Mouse (Mus musculus): ENCODE measurements around the gene Slf2. TPM values are rescaled to one million over a fixed set of nuclear protein-coding genes. Genes with fewer than 3 reads are reported as not detected.

Slf2 gene
- polyA plus RNA-seq, 1 experiment: 6.6 TPM

DNA sequence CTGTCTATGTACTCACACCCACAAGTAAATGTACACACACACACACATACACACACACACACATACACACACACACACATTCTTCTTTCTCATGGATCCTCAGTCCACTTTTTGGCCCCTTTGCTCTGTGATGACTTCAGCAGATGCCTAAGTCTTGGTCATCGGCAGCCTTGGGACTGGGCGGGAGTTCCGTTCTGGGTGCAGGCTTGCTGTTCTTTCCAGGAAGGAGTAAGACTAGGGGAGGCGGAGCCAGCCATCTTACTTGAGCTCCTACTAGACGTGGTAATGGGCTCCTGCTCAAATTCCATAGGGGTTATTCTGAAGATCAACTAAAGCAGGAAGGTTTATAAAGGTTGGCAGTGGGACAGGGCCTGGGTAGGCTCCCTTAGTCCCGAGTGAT is 89.4 kb downstream of the Slf2 start:
- Histone ChIP-seq H3K4me2 (ENCODE audit: low read depth) (peak overlapping the region; percentile 78), H3K27me3 (ENCODE audit: control insufficient read depth, insufficient read depth, insufficient read length) (no peaks in the 10 kb centered on the region), H3ac (ENCODE audit: control insufficient read depth, insufficient read length) (no peak overlapping the region), H3K4me3 (no peak overlapping the region), H3K79me2 (ENCODE audit: control insufficient read depth, insufficient read depth) (peaks cover 55% of the 10 kb centered on the region), H3K36me3 (ENCODE audit: control insufficient read depth, insufficient read depth) (no peaks in the 10 kb centered on the region)
- no peak for TF ChIP-seq SRF (IDR thresholded peaks at IDR 0.05; ENCODE audit: control insufficient read depth, insufficient read length, low read depth)
- no peak for TF ChIP-seq REST (IDR thresholded peaks at IDR 0.05; ENCODE audit: insufficient read depth, insufficient read length)
- no peak for TF ChIP-seq CEBPB (IDR thresholded peaks at IDR 0.05; ENCODE audit: insufficient read depth, poor library complexity, severe bottlenecking)
- TF ChIP-seq TCF12 (IDR thresholded peaks at IDR 0.05; ENCODE audit: insufficient read depth, poor library complexity, severe bottlenecking): no peak
- no peak for TF ChIP-seq MYOD1 (IDR thresholded peaks at IDR 0.05; ENCODE audit: control insufficient read depth in 1 of 3, insufficient read length in 2 of 3, low read depth in 2 of 3)
- no peak for TF ChIP-seq POLR2A (IDR thresholded peaks at IDR 0.05; ENCODE audit: insufficient read length, low read depth)
- no peak for TF ChIP-seq MAX (IDR thresholded peaks at IDR 0.05; ENCODE audit: low read depth)
- TF ChIP-seq USF1 (IDR thresholded peaks at IDR 0.05; ENCODE audit: low read depth): no peak
- TF ChIP-seq POLR2AphosphoS2 (IDR thresholded peaks at IDR 0.05; ENCODE audit: insufficient read length, low read depth): no peak
- no peak for TF ChIP-seq TCF3 (IDR thresholded peaks at IDR 0.05; ENCODE audit: insufficient read length, low read depth)
- TF ChIP-seq MYOG (IDR thresholded peaks at IDR 0.05; ENCODE audit: control insufficient read depth in 1 of 3, insufficient read depth in 1 of 3, insufficient read length in 2 of 3, low read depth in 2 of 3): no peak
- no peak for TF ChIP-seq E2F4 (IDR thresholded peaks at IDR 0.05; ENCODE audit: insufficient read depth)

DNA sequence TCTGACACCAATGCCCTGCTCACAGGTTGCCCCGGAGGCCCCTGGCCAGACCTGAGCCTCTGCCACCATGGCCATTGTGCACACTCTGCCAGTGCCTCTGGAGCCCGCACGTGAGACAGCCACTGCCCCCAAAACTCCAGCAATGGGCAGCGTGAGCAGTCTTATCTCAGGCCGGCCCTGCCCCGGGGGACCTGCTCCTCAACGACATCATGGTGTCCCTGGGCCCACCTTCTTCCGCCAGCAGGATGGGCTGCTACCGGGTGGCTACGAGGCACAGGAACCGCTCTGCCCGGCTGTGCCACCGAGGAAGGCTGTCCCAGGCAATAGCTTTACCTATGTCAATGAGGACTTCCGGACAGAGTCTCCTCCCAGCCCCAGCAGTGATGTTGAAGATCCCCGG is 90.4 kb downstream of the Slf2 start:
- H3K27me3 ChIP-seq (ENCODE audit: control insufficient read depth, insufficient read depth, insufficient read length): no peaks in the 10 kb centered on the region
- H3K36me3 ChIP-seq (ENCODE audit: control insufficient read depth, insufficient read depth): no peaks in the 10 kb centered on the region
- no peak overlapping the region for H3K4me3 ChIP-seq
- peak overlapping the region; percentile 78 for H3K4me2 ChIP-seq (ENCODE audit: low read depth)
- H3ac ChIP-seq (ENCODE audit: control insufficient read depth, insufficient read length): no peak overlapping the region
- TF ChIP-seq POLR2A (IDR thresholded peaks at IDR 0.05; ENCODE audit: insufficient read length, low read depth): peak; percentile 12
- TF ChIP-seq POLR2AphosphoS2 (IDR thresholded peaks at IDR 0.05; ENCODE audit: insufficient read length, low read depth): peak; percentile 60
- no peak for TF ChIP-seq TCF3 (IDR thresholded peaks at IDR 0.05; ENCODE audit: insufficient read length, low read depth)
- H3K79me2 ChIP-seq (ENCODE audit: control insufficient read depth, insufficient read depth): peaks cover 48% of the 10 kb centered on the region

DNA sequence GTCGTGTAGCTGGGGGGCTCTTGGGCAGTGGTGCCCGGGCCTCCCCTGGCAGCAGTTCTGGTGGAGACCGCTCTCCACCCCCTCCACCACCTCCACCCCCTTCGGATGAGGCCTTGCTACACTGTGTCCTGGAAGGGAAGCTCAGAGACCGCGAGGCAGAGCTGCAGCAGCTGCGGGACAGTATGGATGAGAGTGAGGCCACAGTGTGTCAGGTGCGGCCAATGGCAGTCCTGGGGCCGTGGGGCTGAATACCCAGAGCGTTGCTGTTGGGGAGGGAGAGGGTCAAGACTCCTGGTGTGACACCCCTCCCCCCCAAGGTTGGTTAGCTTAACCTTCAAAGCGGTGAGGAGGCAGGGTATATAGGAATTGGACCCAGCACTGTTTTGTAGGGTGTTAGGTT is 93.0 kb downstream of the Slf2 start:
- Histone ChIP-seq H3K4me2 (ENCODE audit: low read depth) (no peak overlapping the region), H3K27me3 (ENCODE audit: control insufficient read depth, insufficient read depth, insufficient read length) (no peaks in the 10 kb centered on the region), H3ac (ENCODE audit: control insufficient read depth, insufficient read length) (no peak overlapping the region), H3K36me3 (ENCODE audit: control insufficient read depth, insufficient read depth) (peaks cover 5% of the 10 kb centered on the region), H3K4me3 (no peak overlapping the region), H3K79me2 (ENCODE audit: control insufficient read depth, insufficient read depth) (peaks cover 38% of the 10 kb centered on the region)
- TF ChIP-seq POLR2A (IDR thresholded peaks at IDR 0.05; ENCODE audit: insufficient read length, low read depth): no peak
- peak; percentile 78 for TF ChIP-seq POLR2AphosphoS2 (IDR thresholded peaks at IDR 0.05; ENCODE audit: insufficient read length, low read depth)

DNA sequence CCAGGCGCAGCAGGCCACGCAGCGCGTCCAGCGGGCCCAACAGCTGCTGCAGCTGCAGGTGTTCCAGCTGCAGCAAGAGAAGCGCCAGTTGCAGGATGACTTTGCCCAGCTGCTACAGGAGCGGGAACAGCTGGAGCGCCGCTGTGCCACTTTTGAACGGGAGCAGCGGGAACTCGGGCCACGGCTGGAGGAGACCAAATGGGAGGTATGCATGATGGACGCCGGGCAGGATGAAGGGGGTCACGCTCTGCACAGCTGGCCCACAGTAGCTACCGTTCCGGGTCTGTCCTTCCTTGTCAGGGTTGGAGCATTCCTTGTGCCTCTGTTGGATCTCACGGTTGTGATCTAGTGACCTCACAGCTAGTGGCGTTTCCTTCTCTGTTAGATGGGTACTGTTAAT is 93.8 kb downstream of the Slf2 start:
- peaks cover 30% of the 10 kb centered on the region for H3K79me2 ChIP-seq (ENCODE audit: control insufficient read depth, insufficient read depth)
- no peak overlapping the region for H3ac ChIP-seq (ENCODE audit: control insufficient read depth, insufficient read length)
- peak; percentile 47 for TF ChIP-seq POLR2A (IDR thresholded peaks at IDR 0.05; ENCODE audit: insufficient read length, low read depth)
- no peak for TF ChIP-seq SRF (IDR thresholded peaks at IDR 0.05; ENCODE audit: control insufficient read depth, insufficient read length, low read depth)
- no peak for TF ChIP-seq TCF3 (IDR thresholded peaks at IDR 0.05; ENCODE audit: insufficient read length, low read depth)
- TF ChIP-seq USF1 (IDR thresholded peaks at IDR 0.05; ENCODE audit: low read depth): no peak
- TF ChIP-seq REST (IDR thresholded peaks at IDR 0.05; ENCODE audit: insufficient read depth, insufficient read length): no peak
- TF ChIP-seq MAX (IDR thresholded peaks at IDR 0.05; ENCODE audit: low read depth): no peak
- peak; percentile 89 for TF ChIP-seq POLR2AphosphoS2 (IDR thresholded peaks at IDR 0.05; ENCODE audit: insufficient read length, low read depth)
- no peak for TF ChIP-seq CEBPB (IDR thresholded peaks at IDR 0.05; ENCODE audit: insufficient read depth, poor library complexity, severe bottlenecking)
- no peak for TF ChIP-seq MYOD1 (IDR thresholded peaks at IDR 0.05; ENCODE audit: control insufficient read depth in 1 of 3, insufficient read length in 2 of 3, low read depth in 2 of 3)
- TF ChIP-seq E2F4 (IDR thresholded peaks at IDR 0.05; ENCODE audit: insufficient read depth): no peak
- no peak for TF ChIP-seq TCF12 (IDR thresholded peaks at IDR 0.05; ENCODE audit: insufficient read depth, poor library complexity, severe bottlenecking)
- TF ChIP-seq MYOG (IDR thresholded peaks at IDR 0.05; ENCODE audit: control insufficient read depth in 1 of 3, insufficient read depth in 1 of 3, insufficient read length in 2 of 3, low read depth in 2 of 3): peak in 1 of 3 experiments; percentile 14
- H3K4me2 ChIP-seq (ENCODE audit: low read depth): no peak overlapping the region
- H3K4me3 ChIP-seq: no peak overlapping the region
- peaks cover 5% of the 10 kb centered on the region for H3K36me3 ChIP-seq (ENCODE audit: control insufficient read depth, insufficient read depth)
- no peaks in the 10 kb centered on the region for H3K27me3 ChIP-seq (ENCODE audit: control insufficient read depth, insufficient read depth, insufficient read length)

DNA sequence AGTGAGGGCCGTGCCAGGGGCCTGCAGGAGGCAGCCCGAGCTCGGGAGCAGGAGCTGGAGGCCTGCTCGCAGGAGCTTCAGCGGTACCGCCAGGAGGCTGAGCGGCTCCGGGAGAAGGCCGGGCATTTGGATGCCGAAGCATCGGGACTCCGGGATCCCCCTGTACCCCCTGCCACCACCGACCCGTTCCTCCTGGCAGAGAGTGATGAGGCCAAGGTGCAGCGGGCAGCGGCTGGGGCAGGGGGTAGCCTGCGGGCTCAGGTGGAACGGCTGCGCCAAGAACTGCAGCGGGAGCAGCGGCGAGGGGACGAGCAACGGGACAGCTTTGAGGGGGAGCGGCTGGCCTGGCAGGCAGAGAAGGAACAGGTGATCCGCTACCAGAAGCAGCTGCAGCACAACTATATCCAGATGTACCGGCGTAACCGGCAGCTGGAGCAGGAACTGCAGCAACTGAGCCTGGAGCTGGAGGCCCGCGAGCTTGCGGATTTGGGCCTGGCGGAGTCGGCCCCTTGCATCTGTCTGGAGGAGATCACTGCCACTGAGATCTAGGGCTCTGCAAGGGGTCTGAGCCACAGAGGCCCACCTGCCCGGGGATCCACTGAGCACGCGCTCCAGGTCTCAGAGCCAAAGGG is 95.1 kb downstream of the Slf2 start:
- no peak overlapping the region for H3ac ChIP-seq (ENCODE audit: control insufficient read depth, insufficient read length)
- peaks cover 5% of the 10 kb centered on the region for H3K36me3 ChIP-seq (ENCODE audit: control insufficient read depth, insufficient read depth)
- peaks cover 18% of the 10 kb centered on the region for H3K79me2 ChIP-seq (ENCODE audit: control insufficient read depth, insufficient read depth)
- no peak overlapping the region for H3K4me3 ChIP-seq
- H3K27me3 ChIP-seq (ENCODE audit: control insufficient read depth, insufficient read depth, insufficient read length): no peaks in the 10 kb centered on the region
- H3K4me2 ChIP-seq (ENCODE audit: low read depth): no peak overlapping the region
- peak; percentile 16 for TF ChIP-seq POLR2AphosphoS2 (IDR thresholded peaks at IDR 0.05; ENCODE audit: insufficient read length, low read depth)
- TF ChIP-seq MAX (IDR thresholded peaks at IDR 0.05; ENCODE audit: low read depth): no peak
- TF ChIP-seq POLR2A (IDR thresholded peaks at IDR 0.05; ENCODE audit: insufficient read length, low read depth): peak; percentile 9
